Mouse (Mus musculus) c-Kit-negative CD71-positive TER-119-positive erythroid progenitor cells, embryonic 14.5 days (primary cell): ENCODE measurements around the gene Scgb1a1.

Experiments used
- DNase-seq: peaks from one replicate; pipeline ENCODE4 v3.0.0-alpha.2; 2013; ENCODE audit warnings: low read depth, low spot score

The Scgb1a1 gene

GRCm38 (mm10) chr19:9043123-9043522 is 44.6 kb downstream of the Scgb1a1 start:
- no peak for DNase-seq

- no peak for DNase-seq
Observed at GRCm38 (mm10) chr19:9041074-9041473, 46.7 kb downstream of the Scgb1a1 start.

- DNase-seq = no peak
Observed at GRCm38 (mm10) chr19:9040649-9041048, 47.1 kb downstream of the Scgb1a1 start.

GRCm38 (mm10) chr19:9039928-9040327 is 47.8 kb downstream of the Scgb1a1 start:
- DNase-seq = no peak

- no peak for DNase-seq
Observed at GRCm38 (mm10) chr19:9039266-9039665, 48.5 kb downstream of the Scgb1a1 start.

- DNase-seq = no peak
Observed at GRCm38 (mm10) chr19:9038136-9038535, 49.6 kb downstream of the Scgb1a1 start.

GRCm38 (mm10) chr19:9035101-9035500 is 52.7 kb downstream of the Scgb1a1 start:
- DNase-seq = no peak

GRCm38 (mm10) chr19:9034480-9034879 is 53.3 kb downstream of the Scgb1a1 start:
- DNase-seq = no peak
